Mouse (Mus musculus) forelimb bud, embryonic 11.5 days (tissue): ENCODE data around the gene Trim14.
A peak's percentile ranks its signal among the peaks of the same experiment; 100 is the strongest.
"Not testable (repeated sequence)": the region's sequence is repeated elsewhere in the genome, so short reads cannot be mapped to it uniquely, and the experiment has no call there.

Source experiments
- DNase-seq: peaks from one replicate; pipeline ENCODE4 v3.0.0-alpha.2; 2012; ENCODE audit warnings: low read depth, low spot score

Trim14 gene

DNA sequence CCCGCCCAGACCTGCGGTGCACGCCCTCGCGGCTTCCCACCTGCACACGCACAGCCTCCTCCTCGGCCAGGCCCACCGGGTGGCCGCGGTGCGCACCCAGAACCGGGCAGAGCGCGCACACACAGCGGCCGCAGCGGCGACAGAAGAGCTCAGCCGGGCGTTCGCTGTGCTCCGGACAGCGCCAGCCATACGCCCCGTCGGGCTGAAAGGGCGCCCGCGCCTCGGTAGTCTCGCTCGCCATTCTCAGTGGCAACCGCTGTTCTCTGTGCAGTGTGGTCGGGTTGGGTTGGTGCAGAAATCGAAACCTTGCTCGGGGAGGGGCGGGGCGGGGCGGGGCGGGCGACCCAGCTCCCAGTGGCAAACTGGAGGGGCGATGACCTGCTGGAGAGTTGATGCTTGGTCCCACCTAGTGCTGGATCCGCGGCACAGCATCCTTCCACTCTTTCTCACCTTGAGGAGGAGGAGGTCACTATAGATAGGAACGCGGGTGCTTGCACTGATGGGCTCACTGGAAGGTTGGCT is at the start of gene Trim14:
Gene Trim14 (minus strand): TSS at position 302 of the 522 bp plus-strand sequence.
- DNase-seq = peak; percentile 45

DNA sequence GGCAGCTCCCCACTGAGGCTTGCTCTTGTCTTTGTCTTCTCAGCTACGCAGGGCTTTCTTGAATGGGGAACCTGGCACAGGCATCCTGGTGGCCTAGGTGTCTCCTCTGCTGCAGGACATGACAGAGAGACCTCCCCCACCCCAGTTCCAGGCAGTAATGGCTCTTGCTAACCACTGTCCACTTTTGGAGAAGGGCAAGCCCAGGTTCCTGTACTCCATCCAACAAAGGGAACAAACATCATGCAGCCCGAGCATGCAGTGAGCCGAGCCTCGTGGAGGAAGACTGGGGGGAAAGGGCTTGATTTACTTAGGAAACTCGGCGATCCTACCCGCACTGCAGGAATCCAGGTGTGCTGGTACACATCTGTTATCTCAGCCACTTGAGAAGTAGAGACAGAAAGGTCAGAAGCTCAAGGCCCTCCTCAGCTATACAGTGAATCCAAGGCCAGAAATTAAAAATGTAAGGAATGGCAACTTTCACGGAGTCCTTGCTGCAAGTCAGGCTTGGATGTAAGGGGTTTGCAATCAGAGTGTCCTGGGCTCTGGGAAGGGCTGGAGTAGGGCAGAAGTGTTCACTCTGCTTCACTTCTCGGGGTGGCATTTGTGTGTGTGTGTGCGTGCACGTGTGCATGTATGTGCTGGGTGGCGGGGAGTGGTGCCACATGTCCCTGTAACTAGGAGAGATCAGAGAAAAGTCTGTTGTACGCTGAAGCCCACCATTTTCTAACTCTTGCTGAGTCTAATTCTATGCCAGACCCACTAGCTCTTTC is 49.3 kb upstream of the Trim14 start:
- DNase-seq = no peak

DNA sequence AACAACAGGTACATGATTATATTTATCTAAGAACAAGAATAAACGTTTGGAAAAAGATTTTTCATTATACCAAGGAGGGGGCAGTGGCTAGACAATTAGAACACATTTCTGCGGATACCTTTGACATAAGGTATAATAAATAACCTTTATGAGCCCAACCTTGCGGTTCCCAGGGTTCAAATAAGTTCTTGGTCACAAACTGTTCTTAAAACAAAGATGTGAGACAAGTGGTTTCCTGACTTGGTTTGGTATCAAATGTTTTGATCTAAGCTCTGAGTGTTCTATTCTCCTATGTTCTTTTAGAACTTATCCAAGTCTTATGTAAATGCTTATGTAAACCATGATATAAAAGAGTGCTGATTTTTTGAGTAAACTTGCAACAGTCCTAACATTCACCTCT is 48.6 kb upstream of the Trim14 start:
- DNase-seq = not testable (repeated sequence)

DNA sequence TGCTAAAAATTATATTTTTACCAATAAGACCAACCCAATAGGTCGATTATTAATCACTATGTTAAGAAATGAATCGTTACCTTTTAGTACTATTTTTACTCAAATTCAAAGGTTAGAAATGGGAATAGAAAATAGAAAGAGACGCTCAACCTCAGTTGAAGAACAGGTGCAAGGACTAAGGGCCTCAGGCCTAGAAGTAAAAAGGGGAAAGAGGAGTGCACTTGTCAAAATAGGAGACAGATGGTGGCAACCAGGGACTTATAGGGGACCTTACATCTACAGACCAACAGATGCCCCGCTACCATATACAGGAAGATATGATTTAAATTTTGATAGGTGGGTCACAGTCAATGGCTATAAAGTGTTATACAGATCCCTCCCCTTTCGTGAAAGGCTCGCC is 48.1 kb upstream of the Trim14 start:
- not testable (repeated sequence) for DNase-seq

DNA sequence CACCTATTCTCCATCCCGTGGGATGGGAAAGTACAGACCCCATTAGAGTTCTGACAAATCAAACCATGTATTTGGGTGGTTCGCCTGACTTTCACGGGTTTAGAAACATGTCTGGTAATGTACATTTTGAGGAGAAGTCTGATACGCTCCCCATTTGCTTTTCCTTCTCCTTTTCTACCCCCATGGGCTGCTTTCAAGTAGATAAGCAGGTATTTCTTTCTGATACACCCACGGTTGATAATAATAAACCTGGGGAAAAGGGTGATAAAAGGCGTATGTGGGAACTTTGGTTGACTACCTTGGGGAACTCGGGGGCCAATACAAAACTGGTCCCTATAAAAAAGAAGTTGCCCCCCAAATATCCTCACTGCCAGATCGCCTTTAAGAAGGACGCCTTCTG is 46.1 kb upstream of the Trim14 start:
- DNase-seq = not testable (repeated sequence)

DNA sequence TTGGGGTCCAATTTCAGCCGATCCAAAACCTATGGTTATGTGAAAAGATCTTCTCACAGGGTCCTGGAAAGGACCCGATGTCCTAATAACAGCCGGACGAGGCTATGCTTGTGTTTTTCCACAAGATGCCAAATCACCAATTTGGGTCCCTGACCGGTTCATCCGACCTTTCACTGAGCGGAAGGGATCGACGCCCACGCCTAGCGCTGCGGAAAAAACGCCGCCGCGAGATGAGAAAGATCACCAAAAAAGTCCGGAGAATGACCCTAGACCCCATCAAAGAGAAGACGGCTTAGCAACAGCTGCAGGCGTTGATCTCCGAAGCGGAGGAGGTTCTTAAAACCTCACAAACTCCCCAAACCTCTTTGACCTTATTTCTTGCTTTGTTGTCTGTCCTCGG is 45.6 kb upstream of the Trim14 start:
- not testable (repeated sequence) for DNase-seq

DNA sequence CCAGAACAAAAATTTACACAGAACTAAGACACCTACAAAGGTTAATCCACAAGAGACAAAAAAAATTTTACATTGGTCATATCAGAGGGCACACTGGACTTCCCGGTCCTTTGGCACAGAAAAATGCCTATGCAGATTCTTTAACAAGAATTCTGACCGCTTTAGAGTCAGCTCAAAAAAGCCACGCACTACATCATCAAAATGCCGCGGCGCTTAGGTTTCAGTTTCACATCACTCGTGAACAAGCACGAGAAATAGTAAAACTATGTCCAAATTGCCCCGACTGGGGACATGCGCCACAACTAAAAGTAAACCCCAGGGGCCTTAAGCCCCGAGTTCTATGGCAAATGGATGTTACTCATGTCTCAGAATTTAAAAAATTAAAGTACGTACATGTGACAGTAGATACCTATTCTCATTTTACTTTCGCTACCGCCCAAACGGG is 44.9 kb upstream of the Trim14 start:
- DNase-seq = not testable (repeated sequence)

DNA sequence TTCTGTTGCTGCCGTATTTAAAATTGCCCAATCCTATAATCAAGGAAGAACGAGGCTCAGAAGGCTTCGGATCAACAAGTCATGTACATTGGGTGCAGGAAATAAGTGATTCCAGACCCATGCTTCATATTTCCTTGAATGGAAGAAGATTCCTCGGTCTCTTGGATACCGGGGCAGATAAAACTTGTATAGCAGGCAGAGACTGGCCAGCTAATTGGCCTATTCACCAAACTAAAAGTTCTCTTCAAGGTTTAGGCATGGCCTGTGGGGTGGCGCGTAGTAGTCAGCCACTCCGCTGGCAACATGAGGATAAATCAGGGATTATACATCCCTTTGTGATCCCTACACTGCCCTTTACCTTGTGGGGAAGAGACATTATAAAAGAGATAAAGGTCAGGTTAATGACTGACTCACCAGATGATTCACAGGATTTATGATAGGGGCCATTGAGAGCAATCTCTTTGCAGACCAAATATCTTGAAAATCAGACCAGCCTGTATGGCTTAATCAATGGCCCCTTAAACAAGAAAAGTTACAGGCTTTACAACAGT is 42.9 kb upstream of the Trim14 start:
- not testable (repeated sequence) for DNase-seq

DNA sequence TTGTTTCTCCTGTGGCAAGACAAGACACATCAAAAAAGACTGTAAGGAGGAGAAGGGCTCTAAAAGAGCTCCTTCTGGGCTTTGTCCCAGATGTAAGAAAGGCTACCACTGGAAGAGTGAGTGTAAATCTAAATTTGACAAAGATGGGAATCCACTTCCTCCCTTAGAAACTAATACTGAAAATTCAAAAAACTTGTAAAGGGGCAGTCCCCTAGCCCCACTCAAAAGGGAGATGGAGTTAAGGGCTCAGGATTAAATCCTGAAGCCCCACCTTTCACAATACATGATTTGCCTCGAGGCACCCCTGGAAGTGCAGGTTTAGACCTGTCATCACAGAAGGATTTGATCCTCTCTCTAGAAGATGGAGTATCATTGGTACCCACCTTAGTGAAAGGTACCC is 42.3 kb upstream of the Trim14 start:
- no peak for DNase-seq

DNA sequence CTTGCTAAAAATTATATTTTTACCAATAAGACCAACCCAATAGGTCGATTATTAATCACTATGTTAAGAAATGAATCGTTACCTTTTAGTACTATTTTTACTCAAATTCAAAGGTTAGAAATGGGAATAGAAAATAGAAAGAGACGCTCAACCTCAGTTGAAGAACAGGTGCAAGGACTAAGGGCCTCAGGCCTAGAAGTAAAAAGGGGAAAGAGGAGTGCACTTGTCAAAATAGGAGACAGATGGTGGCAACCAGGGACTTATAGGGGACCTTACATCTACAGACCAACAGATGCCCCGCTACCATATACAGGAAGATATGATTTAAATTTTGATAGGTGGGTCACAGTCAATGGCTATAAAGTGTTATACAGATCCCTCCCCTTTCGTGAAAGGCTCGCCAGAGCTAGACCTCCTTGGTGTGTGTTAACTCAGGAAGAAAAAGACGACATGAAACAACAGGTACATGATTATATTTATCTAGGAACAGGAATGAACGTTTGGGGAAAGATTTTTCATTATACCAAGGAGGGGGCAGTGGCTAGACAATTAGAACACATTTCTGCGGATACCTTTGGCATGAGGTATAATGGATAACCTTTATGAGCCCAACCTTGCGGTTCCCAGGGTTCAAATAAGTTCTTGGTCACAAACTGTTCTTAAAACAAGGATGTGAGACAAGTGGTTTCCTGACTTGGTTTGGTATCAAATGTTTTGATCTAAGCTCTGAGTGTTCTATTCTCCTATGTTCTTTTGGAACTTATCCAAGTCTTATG is 39.8 kb upstream of the Trim14 start:
- DNase-seq = not testable (repeated sequence)

DNA sequence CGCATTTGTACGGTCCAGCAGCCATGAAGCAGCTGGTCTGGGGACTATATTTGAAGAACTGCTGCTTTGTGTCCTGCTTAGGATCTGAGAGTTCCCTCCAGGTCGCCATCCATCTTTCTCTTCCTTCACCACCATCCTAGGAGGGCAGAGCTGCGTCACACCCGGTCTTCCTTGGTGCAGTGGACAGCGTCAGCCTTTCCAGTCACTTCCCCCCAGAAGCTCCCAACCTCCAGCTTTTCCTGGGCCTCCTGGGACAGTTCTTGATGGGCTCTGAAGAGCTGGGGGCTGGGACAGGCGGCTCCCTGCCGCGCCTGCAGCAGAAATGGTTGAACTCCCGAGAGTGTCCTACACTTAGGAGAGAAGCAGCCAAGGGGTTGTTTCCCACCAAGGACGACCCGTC is 38.9 kb upstream of the Trim14 start:
- no peak for DNase-seq

DNA sequence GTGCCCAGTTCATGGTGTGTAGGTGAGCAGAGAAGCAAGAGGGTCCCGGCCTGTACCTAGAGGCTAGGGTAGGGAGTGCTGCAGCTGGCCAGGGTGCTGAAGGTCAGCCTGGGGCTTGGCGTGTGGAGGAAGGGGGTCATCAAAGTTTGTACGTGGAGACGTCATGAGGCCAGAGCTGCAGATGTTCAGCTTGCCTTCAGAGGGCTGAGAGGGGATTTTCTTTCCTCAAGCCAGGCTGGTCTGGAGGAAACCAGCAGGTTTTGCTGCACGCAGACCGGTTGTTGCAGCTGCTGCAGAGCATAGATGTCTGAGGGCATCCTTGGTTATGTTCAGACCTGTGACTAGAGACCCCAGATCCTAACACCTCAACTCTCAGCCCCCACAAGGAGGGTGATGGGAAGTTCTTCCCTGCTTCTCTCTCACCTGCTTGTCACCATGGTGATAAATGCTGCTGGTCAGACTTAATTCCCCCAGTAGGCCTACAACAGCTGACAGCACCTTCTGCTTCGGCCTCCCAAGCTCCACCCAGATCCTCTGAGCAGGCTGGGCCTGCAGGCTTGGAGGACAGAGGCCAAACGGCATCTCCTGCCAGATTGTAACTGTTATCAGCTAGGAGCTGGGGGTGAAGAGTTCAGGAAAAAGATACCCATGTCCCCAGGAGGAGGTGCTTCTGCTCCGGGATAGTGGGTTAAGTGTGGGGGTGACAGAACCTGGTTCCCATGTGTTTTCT is 38.2 kb upstream of the Trim14 start:
- no peak for DNase-seq

DNA sequence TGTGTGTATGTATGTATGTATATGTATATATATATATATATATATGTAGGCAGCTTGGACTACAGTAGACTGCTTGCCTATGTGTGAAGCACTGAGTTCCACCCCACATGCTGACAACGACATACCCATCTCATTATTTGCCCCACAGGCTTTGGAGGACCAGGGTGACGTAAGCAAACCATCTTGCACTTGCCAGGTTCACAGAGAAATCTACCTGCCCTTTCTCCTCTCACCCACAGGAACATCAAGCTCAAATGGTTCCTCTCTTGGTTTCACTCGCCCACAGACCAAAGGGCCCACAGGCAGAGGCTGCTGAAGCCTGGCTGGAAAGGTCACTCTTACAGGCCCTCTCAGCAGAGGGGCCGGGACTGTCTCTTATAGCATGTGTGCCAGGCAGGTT is 36.7 kb upstream of the Trim14 start:
- DNase-seq = no peak

DNA sequence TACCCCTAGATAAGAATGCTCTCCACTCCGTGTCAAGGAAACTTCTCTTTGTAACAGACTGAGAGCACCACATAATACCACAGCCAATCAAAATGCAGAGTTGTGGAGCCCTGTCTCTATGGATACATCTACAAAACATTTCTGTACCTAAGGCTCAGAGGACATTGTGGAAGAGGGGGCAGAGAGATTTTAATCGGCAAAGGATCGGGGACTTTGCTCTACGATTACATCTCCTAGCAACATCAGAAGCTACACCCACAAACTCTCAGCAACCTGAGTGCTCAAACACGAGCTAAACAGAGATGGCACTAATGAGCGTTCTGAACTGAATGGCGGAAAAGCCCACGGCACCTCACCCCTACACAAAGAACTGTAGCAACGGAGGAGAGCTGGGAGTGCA is 35.8 kb upstream of the Trim14 start:
- no peak for DNase-seq

DNA sequence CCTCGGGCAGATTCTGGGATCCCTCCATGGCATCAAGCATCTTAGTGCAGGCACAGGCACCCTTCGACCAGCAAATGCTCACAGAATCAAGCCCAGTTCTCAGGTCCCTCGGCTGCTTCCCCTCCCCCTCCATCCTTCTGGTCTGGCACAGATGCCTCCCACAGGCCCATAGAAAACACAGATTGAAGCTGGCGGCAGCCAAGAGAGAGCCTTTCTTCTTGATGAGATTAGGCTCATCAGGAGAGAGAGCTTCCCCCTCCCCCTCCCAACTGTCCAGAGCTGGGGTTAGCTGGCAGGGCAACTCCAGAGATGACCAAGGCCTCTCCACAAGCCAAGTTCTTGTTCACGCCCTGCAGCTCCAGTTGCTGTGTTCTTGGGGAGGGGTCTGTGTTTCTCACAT is 33.7 kb upstream of the Trim14 start:
- no peak for DNase-seq

DNA sequence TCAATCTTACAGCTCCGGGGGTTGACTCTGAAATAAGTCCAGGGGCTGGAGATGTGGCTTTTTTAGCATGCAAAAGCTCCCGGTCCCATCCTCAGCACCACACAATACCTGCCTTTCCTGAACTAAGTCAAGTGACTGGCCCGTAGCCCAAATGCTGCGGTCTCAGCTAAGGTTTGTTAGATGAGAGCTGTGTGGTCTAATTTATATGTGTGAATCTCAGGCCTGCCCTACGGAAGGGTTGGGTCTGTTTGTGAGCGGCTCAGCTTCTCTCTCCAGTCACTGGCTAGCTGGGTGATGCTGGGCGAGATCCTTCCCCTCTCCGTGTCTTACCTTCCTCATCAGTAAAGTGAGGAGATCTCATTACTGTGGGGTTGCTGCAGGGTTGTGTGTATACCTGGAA is 32.2 kb upstream of the Trim14 start:
- DNase-seq = no peak

DNA sequence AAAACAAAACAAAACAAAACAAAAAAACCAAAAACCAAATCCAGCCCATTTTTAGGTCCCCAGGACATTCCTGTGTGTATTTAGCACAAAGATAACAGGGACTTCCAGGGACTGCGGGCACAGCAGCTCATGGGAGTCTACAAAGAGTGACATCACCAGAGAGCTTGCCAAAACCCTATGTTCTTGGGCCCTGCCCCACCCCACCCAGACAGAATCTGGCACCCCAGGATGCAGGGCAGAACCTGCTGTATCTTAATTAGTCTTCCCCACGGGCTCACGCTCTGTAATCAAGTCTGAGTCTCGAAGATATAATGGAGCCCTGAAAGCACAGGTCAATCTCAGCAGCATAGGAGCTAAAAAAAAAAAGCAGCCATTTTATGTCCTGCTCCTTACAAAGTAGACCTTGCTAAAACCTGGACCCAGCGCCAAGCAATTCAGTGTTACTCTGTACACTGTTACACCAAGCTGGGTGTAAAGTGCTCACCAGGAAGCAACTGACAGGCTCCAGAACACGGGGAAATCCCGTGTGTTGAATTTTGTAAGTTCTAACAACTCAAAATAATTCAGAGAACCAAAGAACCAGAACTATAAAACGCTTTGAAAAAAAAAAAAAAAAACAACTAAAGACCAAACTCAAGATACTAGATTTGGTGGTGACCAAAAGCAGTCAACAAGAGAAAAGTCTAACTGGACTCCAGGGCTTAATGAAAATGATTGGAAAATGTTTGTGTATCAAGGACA is 31.2 kb upstream of the Trim14 start:
- no peak for DNase-seq

DNA sequence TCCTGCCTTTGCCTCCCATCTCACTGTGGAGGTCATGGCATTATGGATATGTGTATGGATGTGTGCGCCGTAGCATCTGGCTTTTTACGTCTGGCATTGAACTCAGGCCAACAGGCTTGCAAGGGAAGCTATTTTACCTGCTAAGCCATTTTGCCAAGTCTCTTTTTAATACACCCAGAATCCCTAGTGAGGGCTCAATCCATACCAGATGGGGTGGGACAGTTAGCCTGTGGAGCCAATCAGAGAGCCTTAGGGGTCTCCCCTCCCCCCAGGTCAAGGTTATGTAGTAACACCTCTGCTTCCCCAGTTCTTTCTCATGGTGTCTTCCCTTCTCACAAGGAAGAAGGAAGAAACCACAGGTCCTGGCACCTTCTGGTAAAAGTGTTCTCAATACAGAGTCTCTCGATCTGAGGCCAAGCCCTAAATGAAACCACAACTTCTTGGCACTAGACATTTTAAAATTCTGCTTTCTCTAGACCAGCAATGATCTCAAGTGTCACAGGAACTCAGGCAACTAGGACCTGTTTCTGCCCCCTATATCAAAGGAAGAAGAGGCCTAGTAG is 29.5 kb upstream of the Trim14 start:
- DNase-seq = no peak

DNA sequence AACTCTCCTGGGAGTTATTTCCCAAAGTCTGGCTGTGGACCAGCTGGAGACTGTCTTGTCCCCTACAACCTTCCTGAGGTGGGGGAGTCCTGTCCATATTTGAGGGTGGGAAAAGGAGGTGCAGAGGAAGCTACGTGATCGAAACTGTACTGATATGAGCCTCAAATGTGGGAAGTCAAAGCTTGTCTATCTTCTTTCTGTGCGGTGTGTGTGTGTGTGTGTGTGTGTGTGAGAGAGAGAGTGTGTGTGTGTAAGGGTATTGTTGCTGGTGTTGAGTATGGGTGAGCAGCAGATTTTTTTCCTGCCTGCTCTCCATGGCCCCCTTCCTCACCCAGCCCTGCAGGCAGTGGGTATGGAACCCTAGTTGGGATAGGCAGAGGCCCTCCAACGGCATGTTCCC is 28.3 kb upstream of the Trim14 start:
- DNase-seq = no peak

DNA sequence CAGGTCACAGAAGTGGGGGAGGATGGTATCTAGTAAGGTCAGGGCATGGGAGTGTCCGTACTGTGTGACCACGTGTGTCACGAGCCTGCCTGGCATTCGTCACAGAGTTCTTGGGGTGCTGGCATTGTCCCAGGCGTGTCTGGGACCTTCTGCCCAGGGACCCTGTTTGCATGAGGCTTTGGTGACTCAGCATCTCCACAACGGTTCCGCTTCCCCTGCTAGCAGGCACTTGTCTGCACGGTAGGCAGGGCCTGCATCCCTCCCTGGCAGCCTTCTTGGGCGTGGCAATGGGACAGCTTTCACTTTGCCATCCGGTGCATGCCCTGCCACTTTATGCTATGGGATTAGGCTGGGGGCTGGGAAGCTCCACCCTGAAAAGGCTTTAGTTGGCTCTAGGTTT is 27.9 kb upstream of the Trim14 start:
- no peak for DNase-seq

DNA sequence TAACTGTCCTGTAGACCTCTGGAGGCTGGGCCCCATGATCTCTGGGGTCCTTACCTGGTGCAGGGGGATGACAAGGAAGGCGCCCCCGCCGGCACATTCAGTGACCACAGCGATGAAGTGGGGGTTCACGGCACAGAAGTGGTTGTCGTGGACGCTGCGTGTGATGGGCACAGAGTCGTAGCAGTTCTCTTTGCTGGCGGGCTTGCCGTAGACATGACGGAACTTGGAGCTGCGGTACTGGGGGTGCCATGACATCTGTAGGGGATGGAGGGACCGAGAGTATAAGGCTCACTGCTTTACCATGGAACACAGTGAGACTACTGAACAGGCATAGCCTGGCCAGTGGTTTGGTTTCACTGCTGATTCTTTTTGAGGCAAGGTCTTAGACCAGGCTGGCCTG is 26.9 kb upstream of the Trim14 start:
- no peak for DNase-seq
